Mouse (Mus musculus) liver, embryonic 13.5 days (tissue): ENCODE data around the gene Gid8. TPM values are rescaled to one million over a fixed set of nuclear protein-coding genes. Genes with fewer than 3 reads are reported as not detected.
A peak's percentile ranks its signal among the peaks of the same experiment; 100 is the strongest.
"Not testable (repeated sequence)": the region's sequence is repeated elsewhere in the genome, so short reads cannot be mapped to it uniquely, and the experiment has no call there.

Experiments used
- ATAC-seq: fragments of 200-750 bp; cut with Nextera tagmentation; 2 replicates; pipeline ENCODE4 v1.8.0; 2017; ENCODE audit warnings: low read depth, mild to moderate bottlenecking, moderate number of reproducible peaks, moderate library complexity
- DNase-seq: peaks from one replicate; pipeline ENCODE4 v3.0.0; 2022
- H3K27ac ChIP-seq: fragments of 300-500 bp; sonication (generic); 2 replicates; pipeline ENCODE4 v1.5.1; 2015; ENCODE audit warnings: moderate library complexity, mild to moderate bottlenecking, inconsistent platforms
- H3K27me3 ChIP-seq: fragments of 300-500 bp; sonication (generic); 2 replicates; pipeline ENCODE4 v1.6.1; 2015; ENCODE audit warnings: mild to moderate bottlenecking, inconsistent platforms
- H3K36me3 ChIP-seq: fragments of 300-500 bp; sonication (generic); 2 replicates; pipeline ENCODE4 v1.6.1; 2015; ENCODE audit warnings: mild to moderate bottlenecking, inconsistent platforms
- H3K4me1 ChIP-seq: fragments of 300-500 bp; sonication (generic); replicated peaks from 2 replicates; pipeline ENCODE4 v1.6.1; 2015; ENCODE audit warnings: inconsistent platforms
- H3K4me2 ChIP-seq: fragments of 300-500 bp; sonication (generic); 2 replicates; pipeline ENCODE4 v1.6.1; 2015; ENCODE audit warnings: inconsistent platforms, mild to moderate bottlenecking, moderate library complexity
- H3K4me3 ChIP-seq: fragments of 300-500 bp; sonication (generic); replicated peaks from 2 replicates; pipeline ENCODE4 v1.5.1; 2015; ENCODE audit warnings: mild to moderate bottlenecking, inconsistent platforms
- H3K9ac ChIP-seq: fragments of 300-500 bp; sonication (generic); 2 replicates; pipeline ENCODE4 v1.6.1; 2015; ENCODE audit warnings: mild to moderate bottlenecking, inconsistent platforms
- H3K9me3 ChIP-seq: fragments of 300-500 bp; sonication (generic); replicated peaks from 2 replicates; pipeline ENCODE4 v1.6.1; 2016; ENCODE audit warnings: inconsistent platforms
- WGBS: fragments of 180-500 bp; shearing (Covaris S2); methylation state at CpG from one replicate; pipeline ENCODE4 v1.1.7; 2015; ENCODE audit not compliant: insufficient replicate concordance; 5-methylcytosine and 5-hydroxymethylcytosine counted together
- polyA plus RNA-seq: library from polyadenylated mRNA; unstranded; fragments of >200 nt; fragmentation: Nextera tagmentation; extraction: Ambion mirVana; gene quantifications from 2 replicates; pipeline ENCODE4 v1.2.1, GENCODE M21; 2015

Gid8 gene
- polyA plus RNA-seq, 1 experiment from 2014 or later: 116 TPM

DNA sequence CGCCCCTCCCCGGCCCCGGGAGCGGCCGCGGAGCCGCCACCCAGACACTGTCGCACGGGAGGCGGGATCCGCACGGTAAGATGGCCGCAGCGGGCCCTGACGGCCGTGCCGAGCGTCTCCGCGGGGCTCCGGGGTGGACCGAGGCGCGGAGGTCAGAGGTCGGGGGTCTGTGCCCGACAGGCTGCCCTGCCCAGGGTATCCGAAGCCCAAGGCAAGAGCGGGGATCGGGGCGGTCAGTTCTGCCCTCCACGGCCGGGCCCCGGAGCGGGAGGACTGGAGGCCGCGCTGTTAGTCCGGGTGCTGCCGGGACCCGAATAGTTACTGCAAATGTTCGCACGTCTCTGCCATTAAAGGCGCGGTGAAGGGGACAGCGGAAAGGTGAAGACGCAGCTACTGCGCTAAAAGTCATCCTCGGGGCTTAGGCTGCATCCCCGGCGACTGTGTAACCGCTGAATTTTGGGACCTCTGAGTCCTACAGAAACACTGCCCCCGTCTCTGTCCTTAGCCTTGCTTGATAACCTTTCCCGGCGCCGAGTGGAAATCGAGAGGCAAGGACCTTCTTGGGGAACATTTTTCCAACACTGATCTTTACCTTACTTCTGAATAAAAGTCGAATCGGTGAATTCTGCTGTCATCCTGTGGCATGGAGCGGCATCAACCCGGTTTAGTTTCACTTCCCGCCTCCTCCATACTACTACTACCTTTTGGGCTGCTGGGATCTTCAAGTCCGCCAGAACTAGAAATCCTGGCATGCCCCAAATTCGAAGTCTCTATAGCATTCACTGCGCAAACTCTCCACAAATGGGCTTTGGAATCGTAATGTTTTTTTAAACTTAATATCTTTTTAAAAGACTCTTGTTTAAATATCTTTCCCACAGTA, 599 bp downstream of the Gid8 start:
- Histone ChIP-seq H3K4me3 (peak overlapping the region; percentile 99), H3K36me3 (peaks cover 44% of the 10 kb centered on the region), H3K9ac (peak overlapping the region; percentile 100), H3K9me3 (no peaks in the 10 kb centered on the region), H3K4me1 (peaks cover 63% of the 10 kb centered on the region), H3K4me2 (peak overlapping the region; percentile 86), H3K27me3 (no peaks in the 10 kb centered on the region), H3K27ac (peak overlapping the region; percentile 99)
- no peak for ATAC-seq
- no peak for DNase-seq
- under 1% methylated on average over 58 of the region's 64 CpGs for WGBS

DNA sequence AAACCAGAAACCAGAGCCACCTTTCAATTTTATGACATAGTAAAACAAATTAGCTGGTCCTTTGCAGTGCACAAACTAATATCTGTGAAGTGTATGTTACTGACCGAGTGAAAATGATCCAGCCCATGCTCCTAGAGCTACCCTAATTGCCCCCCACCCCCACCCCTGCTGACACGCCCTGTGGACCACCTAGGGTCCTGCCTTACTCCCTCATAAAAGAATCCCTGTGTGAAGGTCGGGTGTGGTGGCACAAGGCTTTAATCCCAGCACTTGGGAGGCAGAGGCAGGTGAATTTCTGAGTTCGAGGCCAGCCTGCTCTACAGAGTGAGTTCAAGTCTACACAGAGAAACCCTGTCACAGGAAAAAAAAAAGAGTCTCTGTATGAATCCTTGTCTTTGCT, 1.6 kb downstream of the Gid8 start:
- DNase-seq (no peak), ATAC-seq (no peak)
- H3K27ac ChIP-seq: peak overlapping the region; percentile 99
- no peaks in the 10 kb centered on the region for H3K9me3 ChIP-seq
- H3K4me3 ChIP-seq: peak overlapping the region; percentile 99
- H3K4me2 ChIP-seq: peak overlapping the region; percentile 86
- H3K4me1 ChIP-seq: peaks cover 54% of the 10 kb centered on the region
- H3K36me3 ChIP-seq: peaks cover 44% of the 10 kb centered on the region
- H3K27me3 ChIP-seq: no peaks in the 10 kb centered on the region
- WGBS: 41% methylated on average over 4 of the region's 4 CpGs
- H3K9ac ChIP-seq: peak overlapping the region; percentile 100

DNA sequence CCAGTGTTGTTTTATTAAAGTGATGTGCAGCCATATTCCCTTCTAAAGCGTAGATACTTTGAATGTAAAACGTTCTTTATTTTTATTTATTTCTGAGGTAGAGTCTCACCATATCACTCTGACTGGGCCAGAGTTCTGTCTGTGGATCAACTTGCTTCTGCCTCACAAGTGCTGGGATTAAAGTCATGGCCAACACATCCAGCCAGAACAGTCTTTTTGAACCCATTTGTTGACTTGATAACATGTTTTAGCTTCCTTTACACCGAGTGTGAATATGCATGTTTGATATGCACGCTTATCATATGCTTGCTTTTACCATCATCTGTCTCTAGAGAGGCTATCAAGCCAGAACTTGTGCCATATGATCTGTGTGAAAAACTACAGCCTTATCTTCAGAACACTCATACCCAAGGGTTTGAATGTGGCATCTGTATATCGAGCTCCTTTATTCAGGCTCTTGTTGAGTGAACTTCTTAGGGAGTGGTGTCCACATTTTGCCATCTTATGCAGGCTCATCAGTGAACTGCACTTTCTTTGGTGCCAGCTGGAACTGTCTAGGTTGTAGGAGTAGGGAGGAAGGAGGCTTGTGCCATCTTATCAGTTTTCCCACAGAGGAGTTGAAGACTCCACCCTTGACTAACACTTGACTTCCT, 2.2 kb downstream of the Gid8 start:
- Histone ChIP-seq H3K4me3 (peak overlapping the region; percentile 99), H3K27ac (peak overlapping the region; percentile 99), H3K4me2 (peak overlapping the region; percentile 86), H3K9me3 (no peaks in the 10 kb centered on the region), H3K27me3 (no peaks in the 10 kb centered on the region), H3K4me1 (peaks cover 48% of the 10 kb centered on the region), H3K36me3 (peaks cover 44% of the 10 kb centered on the region), H3K9ac (peak overlapping the region; percentile 100)
- DNase-seq (peak; percentile 75), ATAC-seq (peak; percentile 79)
- WGBS: 25% methylated on average over 5 of the region's 5 CpGs

DNA sequence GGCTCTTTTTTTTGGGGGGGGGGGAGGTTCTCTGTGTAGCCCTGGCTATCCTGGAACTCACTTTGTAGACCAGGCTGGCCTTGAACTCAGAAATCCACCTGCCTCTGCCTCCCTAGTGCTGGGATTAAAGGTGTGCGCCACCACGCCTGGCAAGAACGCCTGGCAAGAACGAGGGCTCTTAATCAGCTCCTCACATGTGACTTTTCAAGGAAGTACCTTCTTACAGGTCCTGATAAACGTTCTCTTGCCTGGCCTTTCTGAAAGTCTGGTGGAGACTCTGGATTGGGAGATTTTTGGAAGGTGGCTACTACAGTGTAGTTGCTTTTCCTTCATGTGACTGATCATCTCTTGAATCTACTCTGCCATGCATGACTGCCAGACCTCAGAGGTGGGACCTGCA, 12.8 kb downstream of the Gid8 start:
- not testable (repeated sequence) for DNase-seq, H3K4me2 ChIP-seq, H3K4me3 ChIP-seq, H3K27me3 ChIP-seq, H3K9ac ChIP-seq, H3K9me3 ChIP-seq, ATAC-seq
- peaks cover 51% of the 10 kb centered on the region for H3K4me1 ChIP-seq
- peaks cover 66% of the 10 kb centered on the region for H3K36me3 ChIP-seq
- H3K27ac ChIP-seq: 0 out of 2 replicates have a peak overlapping the region, but pooled peaks have one; percentile 23
- WGBS: 56% methylated on average over 5 of the region's 5 CpGs

DNA sequence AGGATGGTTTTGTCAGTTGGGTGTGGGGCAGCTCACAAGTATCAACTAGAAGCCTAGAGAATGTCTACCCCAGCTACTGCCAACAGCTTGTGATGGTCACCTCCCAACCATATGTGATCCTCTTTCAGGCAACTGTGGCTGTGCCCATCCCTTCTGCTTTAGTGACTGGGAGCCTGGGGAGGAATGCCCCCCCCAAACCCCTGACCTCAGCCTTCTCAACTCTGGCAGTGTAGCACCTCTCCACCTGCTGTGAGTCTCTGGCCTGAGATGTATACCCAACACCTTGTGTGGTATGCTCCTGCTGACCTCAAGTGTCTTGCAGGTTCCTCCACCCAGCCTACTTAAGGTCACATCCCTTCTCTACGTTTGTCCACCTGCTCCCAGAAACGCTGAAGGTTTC, 13.9 kb downstream of the Gid8 start:
- no peak overlapping the region for H3K4me3 ChIP-seq
- H3K9me3 ChIP-seq: no peaks in the 10 kb centered on the region
- H3K4me2 ChIP-seq: no peak overlapping the region
- ATAC-seq (no peak), DNase-seq (no peak)
- no peak overlapping the region for H3K9ac ChIP-seq
- peaks cover 62% of the 10 kb centered on the region for H3K4me1 ChIP-seq
- H3K27me3 ChIP-seq: no peaks in the 10 kb centered on the region
- no peak overlapping the region for H3K27ac ChIP-seq
- WGBS: 61% methylated on average over 2 of the region's 2 CpGs
- peaks cover 55% of the 10 kb centered on the region for H3K36me3 ChIP-seq

DNA sequence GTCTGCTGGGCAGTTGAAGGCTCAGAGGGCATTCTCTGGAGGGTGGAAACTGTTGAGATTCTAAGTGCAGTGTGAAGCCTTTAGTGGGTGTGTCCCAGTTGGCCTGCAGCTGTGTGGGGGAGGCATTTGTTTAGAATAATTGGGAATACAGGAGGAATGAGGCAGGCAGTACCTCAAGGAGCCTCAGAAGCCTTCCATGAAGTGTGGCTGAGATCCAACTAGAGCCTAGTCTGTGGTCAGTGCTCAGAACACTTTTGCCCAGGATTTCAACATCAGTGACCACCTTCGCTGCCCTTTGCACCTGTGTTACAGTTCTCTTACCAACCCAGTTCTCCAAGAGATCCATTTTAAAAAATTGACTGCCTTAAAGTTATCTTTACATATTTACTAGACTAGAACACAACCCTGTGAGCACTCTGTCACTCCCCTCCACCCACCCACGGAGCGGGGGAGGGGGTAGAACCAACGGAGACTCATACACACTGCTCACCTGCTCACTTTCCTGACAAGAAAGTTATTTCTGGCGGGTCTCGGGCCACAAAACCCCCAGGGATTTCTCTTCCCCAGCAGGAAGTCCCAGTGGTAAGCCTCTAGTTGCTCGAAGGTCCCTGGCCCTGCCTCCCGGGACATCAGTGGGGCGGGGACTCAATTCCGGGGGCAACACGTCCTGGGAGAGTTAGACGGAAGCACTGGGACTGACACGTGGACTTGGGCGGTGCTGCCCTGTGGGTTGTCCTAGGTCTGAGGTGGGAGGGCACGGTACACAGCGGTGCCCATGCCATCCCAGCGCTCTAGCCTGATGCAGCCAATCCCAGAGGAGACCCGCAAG, 14.9 kb downstream of the Gid8 start, which contains the start of gene Slc17a9:
Gene Slc17a9 (plus strand): TSS at position 679 of the 829 bp plus-strand sequence.
- H3K36me3 ChIP-seq: peaks cover 45% of the 10 kb centered on the region
- ATAC-seq: peak; percentile 80
- no peaks in the 10 kb centered on the region for H3K9me3 ChIP-seq
- H3K4me3 ChIP-seq: peak within 1 kb of the TSS; percentile 53
- peak within 1 kb of the TSS; percentile 65 for H3K4me2 ChIP-seq
- H3K4me1 ChIP-seq: peaks cover 63% of the 10 kb centered on the region
- WGBS: 4% methylated on average over 18 of the region's 18 CpGs
- peak; percentile 36 for DNase-seq
- peak within 1 kb of the TSS; percentile 61 for H3K27ac ChIP-seq
- H3K27me3 ChIP-seq: no peaks in the 10 kb centered on the region
- peak within 1 kb of the TSS; percentile 62 for H3K9ac ChIP-seq

DNA sequence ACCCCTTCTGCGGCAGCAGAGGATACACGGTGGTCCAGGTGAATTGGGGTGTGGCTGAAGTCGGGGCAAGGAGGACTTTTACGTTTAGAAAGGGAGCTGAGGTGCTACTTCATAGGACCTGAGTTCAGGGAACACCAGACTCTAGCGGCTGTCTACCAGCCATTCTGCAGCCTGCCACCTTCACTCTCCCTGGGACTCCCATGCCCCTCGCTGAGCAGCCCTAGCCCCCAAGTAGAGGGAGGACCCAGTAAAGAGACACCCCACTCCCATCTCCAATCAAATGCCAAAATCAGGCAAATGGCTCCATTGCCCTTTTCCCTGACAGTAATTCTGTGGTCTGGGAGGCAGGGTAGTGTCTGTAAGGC, 15.5 kb downstream of the Gid8 start:
- no peak for DNase-seq
- ATAC-seq: peak; percentile 19
- Histone ChIP-seq H3K4me3 (peak overlapping the region; percentile 53), H3K9ac (peak overlapping the region; percentile 62), H3K4me2 (peak overlapping the region; percentile 65), H3K36me3 (peaks cover 39% of the 10 kb centered on the region), H3K27me3 (no peaks in the 10 kb centered on the region), H3K27ac (peak overlapping the region; percentile 49), H3K9me3 (no peaks in the 10 kb centered on the region), H3K4me1 (peaks cover 63% of the 10 kb centered on the region)
- WGBS: 2% methylated on average over 6 of the region's 6 CpGs

DNA sequence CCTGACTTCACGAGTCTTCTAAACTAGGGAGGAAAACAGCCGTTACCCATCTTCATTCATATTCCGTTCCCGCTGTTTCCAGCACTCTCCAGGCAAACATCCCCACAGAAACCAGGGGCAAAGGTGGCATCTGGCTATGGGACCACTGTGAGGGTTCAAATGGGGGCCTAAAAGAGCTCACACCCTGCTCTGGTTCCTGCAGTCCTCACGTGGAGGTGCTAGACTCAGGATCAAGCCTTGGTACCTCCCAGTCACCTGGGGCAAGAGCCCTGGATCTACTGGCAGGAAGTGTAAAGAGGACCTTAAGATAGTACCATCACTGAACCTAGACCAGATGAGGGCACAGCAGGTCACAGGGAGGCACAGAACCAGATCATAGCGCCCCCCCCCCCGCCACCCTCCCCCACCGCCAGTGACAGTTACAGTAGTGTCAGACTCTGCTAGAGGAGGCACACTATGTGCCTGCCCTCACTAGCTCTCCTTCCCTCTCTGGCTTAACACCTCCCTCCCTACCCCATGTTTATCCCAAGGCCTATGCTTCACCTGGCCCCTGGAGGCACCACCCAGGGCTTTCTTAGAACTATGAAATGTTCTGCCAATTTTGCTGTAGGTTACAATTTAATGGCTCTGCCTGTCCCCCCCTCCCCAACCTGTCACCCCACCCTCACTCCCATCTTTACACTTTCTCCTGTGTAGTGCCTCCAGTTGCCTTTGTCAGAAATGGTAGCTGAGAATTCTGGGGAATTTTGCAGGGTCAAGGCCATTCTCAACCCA, 16.1 kb downstream of the Gid8 start:
- H3K4me2 ChIP-seq: peak overlapping the region; percentile 65
- peak overlapping the region; percentile 49 for H3K27ac ChIP-seq
- ATAC-seq (no peak), DNase-seq (no peak)
- H3K36me3 ChIP-seq: peaks cover 33% of the 10 kb centered on the region
- peaks cover 63% of the 10 kb centered on the region for H3K4me1 ChIP-seq
- H3K9ac ChIP-seq: peak overlapping the region; percentile 62
- no peaks in the 10 kb centered on the region for H3K9me3 ChIP-seq
- peak overlapping the region; percentile 53 for H3K4me3 ChIP-seq
- H3K27me3 ChIP-seq: no peaks in the 10 kb centered on the region
- WGBS: 20% methylated on average over 8 of the region's 8 CpGs

DNA sequence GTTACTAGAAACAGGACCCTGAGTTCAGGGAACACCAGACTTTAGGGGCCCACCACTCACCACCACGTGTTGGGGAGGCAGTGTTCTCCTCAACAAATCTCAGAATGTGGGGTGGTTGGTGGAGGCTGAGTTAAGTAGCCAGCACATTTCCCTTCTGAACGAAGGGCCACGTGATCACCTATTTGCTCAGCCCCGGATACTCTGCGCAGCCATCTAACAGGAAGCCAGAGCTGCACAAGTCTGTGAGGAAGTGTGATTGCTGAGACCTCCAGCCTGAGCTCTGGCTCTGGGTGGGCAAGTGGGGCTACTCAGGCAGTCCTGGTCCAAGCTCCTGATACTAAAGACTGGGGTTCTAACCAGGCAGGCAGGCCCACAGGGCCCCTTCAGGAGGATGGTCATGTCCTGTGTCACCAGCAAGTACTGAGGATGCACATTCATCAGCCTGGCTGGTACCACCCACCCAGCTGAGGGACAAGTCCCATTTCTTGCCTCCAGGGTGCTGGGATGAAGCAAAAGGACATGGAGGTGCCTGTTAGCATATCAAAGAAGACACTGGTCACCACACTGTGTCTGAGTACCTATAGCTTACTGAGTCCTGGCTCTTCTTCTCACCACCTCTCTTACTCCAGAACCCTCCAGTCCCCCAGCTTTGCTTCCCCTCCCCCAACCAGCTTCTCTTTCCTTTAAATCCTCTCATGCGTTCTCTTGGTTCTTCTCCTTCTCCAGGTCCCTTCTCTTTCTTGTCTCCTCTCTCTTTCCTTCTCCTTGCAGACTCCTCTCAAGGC, 16.9 kb downstream of the Gid8 start:
- no peak overlapping the region for H3K4me3 ChIP-seq
- no peak overlapping the region for H3K9ac ChIP-seq
- DNase-seq (no peak), ATAC-seq (no peak)
- H3K4me2 ChIP-seq: peak overlapping the region; percentile 65
- H3K27ac ChIP-seq: peak overlapping the region; percentile 39
- H3K27me3 ChIP-seq: no peaks in the 10 kb centered on the region
- H3K9me3 ChIP-seq: no peaks in the 10 kb centered on the region
- peaks cover 25% of the 10 kb centered on the region for H3K36me3 ChIP-seq
- peaks cover 70% of the 10 kb centered on the region for H3K4me1 ChIP-seq
- 28% methylated on average over 6 of the region's 6 CpGs for WGBS

DNA sequence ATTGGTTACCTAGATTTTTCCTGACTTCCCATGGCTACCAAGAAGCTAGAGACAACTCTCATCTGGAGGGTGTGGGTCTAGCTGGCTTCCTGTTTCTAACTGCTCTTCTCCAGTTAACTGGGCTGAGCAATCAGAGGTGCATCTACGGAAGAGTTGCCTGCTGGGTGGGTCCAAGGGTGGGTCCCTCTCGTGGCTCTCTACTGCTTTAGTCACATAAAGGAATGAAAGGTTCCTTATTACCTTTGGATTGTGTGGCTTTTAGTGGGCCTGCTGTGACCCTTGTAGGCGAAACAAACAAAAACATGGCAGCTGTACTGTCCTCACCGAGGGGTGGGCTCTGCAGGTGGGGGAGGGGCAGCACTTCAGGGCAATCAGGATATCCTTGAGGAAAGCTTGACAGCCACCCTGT, 17.7 kb downstream of the Gid8 start:
- no peak for ATAC-seq
- no peak for DNase-seq
- H3K27ac ChIP-seq: peak overlapping the region; percentile 39
- no peaks in the 10 kb centered on the region for H3K9me3 ChIP-seq
- no peaks in the 10 kb centered on the region for H3K27me3 ChIP-seq
- H3K9ac ChIP-seq: no peak overlapping the region
- no peak overlapping the region for H3K4me3 ChIP-seq
- peaks cover 76% of the 10 kb centered on the region for H3K4me1 ChIP-seq
- no peak overlapping the region for H3K4me2 ChIP-seq
- WGBS: 39% methylated on average over 4 of the region's 4 CpGs
- peaks cover 17% of the 10 kb centered on the region for H3K36me3 ChIP-seq
